Mouse (Mus musculus): ENCODE measurements around the gene Cdk15. TPM values are rescaled to one million over a fixed set of nuclear protein-coding genes. Genes with fewer than 3 reads are reported as not detected.
A peak's percentile ranks its signal among the peaks of the same experiment; 100 is the strongest.

The Cdk15 gene
- polyA plus RNA-seq, 1 experiment from 2014 or later: 0.13 TPM

DNA sequence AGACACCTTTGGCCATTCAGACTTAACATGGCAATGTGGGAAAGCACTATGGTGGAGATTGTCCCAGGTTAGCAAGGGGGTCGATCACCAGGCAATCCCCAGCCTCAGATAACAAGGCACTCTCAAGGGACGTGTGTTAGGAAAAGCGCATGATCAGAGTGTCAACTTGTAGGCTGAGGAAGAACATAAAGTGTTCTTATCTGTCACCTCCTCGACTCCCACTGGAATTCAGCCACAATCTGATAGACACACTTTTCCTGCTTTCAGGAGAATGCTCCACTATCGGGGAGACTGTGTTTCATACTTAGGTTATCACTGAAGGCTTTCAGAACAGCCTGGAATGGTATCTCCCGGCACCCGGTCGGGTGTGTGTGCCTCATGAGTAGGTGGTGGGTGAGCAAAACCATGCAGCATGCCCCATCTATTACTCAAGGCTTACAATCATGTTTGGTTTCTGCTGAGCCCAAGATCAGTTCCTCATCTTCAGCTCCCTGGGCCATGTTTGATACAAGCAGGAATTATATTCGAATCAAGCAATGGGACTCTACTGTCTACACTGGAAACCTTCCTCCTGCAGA lies 107.8 kb downstream of the Cdk15 start:
- H3K4me2 ChIP-seq (ENCODE audit: low read depth, severe bottlenecking): no peak overlapping the region
- no peak overlapping the region for H3K4me3 ChIP-seq (ENCODE audit: low read depth, low read length)
- 73% methylated on average over 9 of the region's 9 CpGs for WGBS
- H3K36me3 ChIP-seq (ENCODE audit: control insufficient read depth, insufficient read depth, low read length): no peaks in the 10 kb centered on the region
- no peaks in the 10 kb centered on the region for H3K9me3 ChIP-seq (ENCODE audit: control insufficient read depth, low read length)
- H3K27me3 ChIP-seq (ENCODE audit: control insufficient read depth, insufficient read depth, low read length): no peaks in the 10 kb centered on the region
- no peak overlapping the region for H3K27ac ChIP-seq (replicated peaks; ENCODE audit: low read depth, low read length)
- H3K9ac ChIP-seq (ENCODE audit: low read length): no peak overlapping the region
- DNase-seq (ENCODE audit: low spot score) (no peak), ATAC-seq (ENCODE audit: insufficient number of reproducible peaks, low FRiP score, low TSS enrichment, low read depth) (no peak)
- H3K4me1 ChIP-seq (ENCODE audit: control insufficient read depth, insufficient read depth, low read length): peaks cover 8% of the 10 kb centered on the region; the same call in 1 of the 2 replicates

DNA sequence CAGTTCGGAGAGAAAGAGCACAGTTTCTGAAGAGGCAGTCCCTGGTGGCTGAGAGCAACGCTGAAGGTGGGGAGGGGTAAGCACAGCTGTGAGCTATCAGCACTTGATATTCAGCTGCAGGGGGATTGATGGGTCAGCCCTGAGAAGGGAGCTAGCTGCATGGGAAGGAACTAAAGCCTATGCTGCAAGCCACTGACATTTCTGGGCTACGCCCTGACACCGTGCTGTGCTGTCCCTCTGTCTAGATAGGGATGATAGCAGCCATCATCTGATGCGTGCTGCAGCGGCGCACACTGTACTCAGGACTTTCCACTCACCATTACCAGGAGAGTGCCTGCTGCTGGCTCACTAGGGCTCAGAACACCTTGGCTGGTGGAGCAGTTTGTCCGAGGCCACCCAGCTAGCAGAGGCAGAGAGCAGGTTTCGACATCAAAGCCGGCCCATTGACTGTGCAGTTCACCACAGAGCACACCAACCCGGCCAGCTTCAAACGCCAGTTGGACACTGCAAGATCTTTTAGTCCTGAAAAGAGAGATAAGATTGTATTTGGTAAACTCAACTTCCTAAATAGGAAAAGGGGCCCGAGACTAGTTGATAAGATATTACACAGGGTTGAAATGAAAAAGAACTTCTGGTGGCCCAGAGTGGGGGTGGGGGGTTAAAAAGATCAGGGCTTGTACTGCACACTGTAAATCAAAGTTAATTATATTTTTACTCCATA lies 111.4 kb downstream of the Cdk15 start:
- no peak overlapping the region for H3K4me2 ChIP-seq (ENCODE audit: low read depth, severe bottlenecking)
- H3K36me3 ChIP-seq (ENCODE audit: control insufficient read depth, insufficient read depth, low read length): no peaks in the 10 kb centered on the region
- H3K27me3 ChIP-seq (ENCODE audit: control insufficient read depth, insufficient read depth, low read length): no peaks in the 10 kb centered on the region
- H3K9ac ChIP-seq (ENCODE audit: low read length): no peak overlapping the region
- no peak overlapping the region for H3K27ac ChIP-seq (replicated peaks; ENCODE audit: low read depth, low read length)
- WGBS: 10% methylated on average over 13 of the region's 13 CpGs
- H3K9me3 ChIP-seq (ENCODE audit: control insufficient read depth, low read length): no peaks in the 10 kb centered on the region
- H3K4me3 ChIP-seq (ENCODE audit: low read depth, low read length): no peak overlapping the region
- DNase-seq (ENCODE audit: low spot score) (peak; percentile 56), ATAC-seq (ENCODE audit: insufficient number of reproducible peaks, low FRiP score, low TSS enrichment, low read depth) (0 out of 2 replicates have a peak, but pooled peaks have one; percentile 27)
- H3K4me1 ChIP-seq (ENCODE audit: control insufficient read depth, insufficient read depth, low read length): peaks cover 8% of the 10 kb centered on the region; the same call in 1 of the 2 replicates

DNA sequence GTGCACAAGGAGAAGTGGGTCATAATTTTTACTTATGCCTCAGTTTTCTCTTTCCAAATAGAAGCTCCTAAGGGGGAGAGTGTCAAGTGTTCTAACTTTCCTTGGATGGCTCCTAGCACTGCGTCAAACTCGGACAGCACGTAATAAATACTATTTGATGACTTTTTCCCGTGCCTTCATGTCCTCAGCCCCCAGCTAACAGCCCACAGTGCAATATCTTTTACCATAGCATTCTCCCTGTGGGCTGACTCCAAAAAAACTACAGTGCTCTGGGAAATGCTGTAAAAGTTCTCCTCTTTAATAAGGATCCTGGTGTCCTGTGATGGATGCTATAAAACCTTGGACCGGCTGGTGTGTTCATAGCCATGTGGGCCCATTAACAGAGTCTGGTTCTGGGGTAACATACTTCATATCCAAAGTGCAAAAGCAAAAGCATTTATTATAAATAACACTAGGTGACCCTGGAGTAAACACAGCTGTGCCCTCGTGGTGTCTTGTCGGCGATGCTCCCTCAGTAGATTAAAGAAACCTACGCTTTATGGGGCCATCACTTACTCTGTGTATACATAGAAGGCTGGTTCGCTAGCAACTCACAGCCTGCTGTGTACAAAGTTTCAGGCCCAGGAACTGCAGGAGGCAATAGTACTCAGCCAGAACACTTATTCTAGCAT lies 112.1 kb downstream of the Cdk15 start:
- no peak overlapping the region for H3K9ac ChIP-seq (ENCODE audit: low read length)
- no peaks in the 10 kb centered on the region for H3K36me3 ChIP-seq (ENCODE audit: control insufficient read depth, insufficient read depth, low read length)
- DNase-seq (ENCODE audit: low spot score) (peak; percentile 34), ATAC-seq (ENCODE audit: insufficient number of reproducible peaks, low FRiP score, low TSS enrichment, low read depth) (peak; percentile 51; the same call in 1 of the 2 replicates)
- peaks cover 8% of the 10 kb centered on the region; the same call in 1 of the 2 replicates for H3K4me1 ChIP-seq (ENCODE audit: control insufficient read depth, insufficient read depth, low read length)
- H3K4me3 ChIP-seq (ENCODE audit: low read depth, low read length): no peak overlapping the region
- H3K9me3 ChIP-seq (ENCODE audit: control insufficient read depth, low read length): no peaks in the 10 kb centered on the region
- no peak overlapping the region for H3K27ac ChIP-seq (replicated peaks; ENCODE audit: low read depth, low read length)
- no peak overlapping the region for H3K4me2 ChIP-seq (ENCODE audit: low read depth, severe bottlenecking)
- WGBS: 20% methylated on average over 10 of the region's 10 CpGs
- no peaks in the 10 kb centered on the region for H3K27me3 ChIP-seq (ENCODE audit: control insufficient read depth, insufficient read depth, low read length)

DNA sequence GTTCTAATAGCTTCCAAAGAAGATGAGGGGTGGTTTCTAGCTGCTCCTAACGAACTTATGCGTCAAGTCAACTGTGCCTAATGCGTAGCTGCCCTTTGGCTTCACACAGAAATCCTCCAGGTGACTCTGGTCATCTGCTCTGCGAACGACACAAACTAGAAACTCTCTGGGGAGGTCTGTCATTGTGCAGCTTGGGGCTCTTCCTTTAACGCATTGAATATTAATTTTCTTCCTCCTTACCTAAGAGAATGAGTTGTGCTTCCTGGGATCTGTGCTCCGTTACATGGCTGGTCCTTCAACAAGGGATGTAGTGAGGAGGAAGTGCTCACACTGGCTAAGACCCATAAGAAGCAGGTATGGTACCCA lies 112.6 kb downstream of the Cdk15 start:
- no peaks in the 10 kb centered on the region for H3K36me3 ChIP-seq (ENCODE audit: control insufficient read depth, insufficient read depth, low read length)
- no peak overlapping the region for H3K4me3 ChIP-seq (ENCODE audit: low read depth, low read length)
- H3K27ac ChIP-seq (replicated peaks; ENCODE audit: low read depth, low read length): no peak overlapping the region
- H3K27me3 ChIP-seq (ENCODE audit: control insufficient read depth, insufficient read depth, low read length): no peaks in the 10 kb centered on the region
- H3K4me1 ChIP-seq (ENCODE audit: control insufficient read depth, insufficient read depth, low read length): peaks cover 8% of the 10 kb centered on the region; the same call in 1 of the 2 replicates
- DNase-seq (ENCODE audit: low spot score) (no peak), ATAC-seq (ENCODE audit: insufficient number of reproducible peaks, low FRiP score, low TSS enrichment, low read depth) (no peak)
- 54% methylated on average over 7 of the region's 7 CpGs for WGBS
- H3K9ac ChIP-seq (ENCODE audit: low read length): no peak overlapping the region
- no peak overlapping the region for H3K4me2 ChIP-seq (ENCODE audit: low read depth, severe bottlenecking)
- H3K9me3 ChIP-seq (ENCODE audit: control insufficient read depth, low read length): no peaks in the 10 kb centered on the region

DNA sequence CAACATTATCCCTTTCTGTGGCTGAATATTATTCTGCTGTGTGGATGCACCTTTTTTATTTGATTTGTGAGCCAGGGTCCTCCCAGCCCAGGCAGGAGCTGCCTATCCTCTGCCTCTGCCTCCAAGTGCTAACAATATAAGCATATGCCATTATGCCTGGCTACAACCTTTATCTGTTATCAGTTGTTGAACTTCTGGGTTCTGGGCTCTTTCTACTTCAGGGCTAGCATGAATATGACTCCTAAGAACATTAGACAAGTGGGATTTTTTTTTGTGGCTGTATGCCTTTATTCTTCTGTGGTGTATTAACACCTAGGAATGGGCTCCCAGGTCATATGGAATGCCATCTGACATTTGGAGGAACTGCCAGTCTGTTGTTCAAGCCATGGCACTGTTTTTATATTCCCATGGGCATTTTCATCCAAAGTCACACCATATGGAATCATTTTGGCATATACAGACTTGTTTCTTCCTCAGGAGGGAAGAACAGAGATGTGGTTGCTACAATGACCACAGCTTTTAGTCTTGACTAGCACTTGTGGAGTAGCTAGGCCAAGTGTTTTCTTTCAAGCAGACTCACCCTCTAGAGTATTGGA lies 113.7 kb downstream of the Cdk15 start:
- Histone ChIP-seq H3K9me3 (ENCODE audit: control insufficient read depth, low read length) (no peaks in the 10 kb centered on the region), H3K4me1 (ENCODE audit: control insufficient read depth, insufficient read depth, low read length) (peaks cover 8% of the 10 kb centered on the region; the same call in 1 of the 2 replicates), H3K27me3 (ENCODE audit: control insufficient read depth, insufficient read depth, low read length) (no peaks in the 10 kb centered on the region), H3K4me3 (ENCODE audit: low read depth, low read length) (no peak overlapping the region), H3K36me3 (ENCODE audit: control insufficient read depth, insufficient read depth, low read length) (no peaks in the 10 kb centered on the region), H3K9ac (ENCODE audit: low read length) (no peak overlapping the region), H3K27ac (replicated peaks; ENCODE audit: low read depth, low read length) (no peak overlapping the region), H3K4me2 (ENCODE audit: low read depth, severe bottlenecking) (no peak overlapping the region)
- ATAC-seq (ENCODE audit: insufficient number of reproducible peaks, low FRiP score, low TSS enrichment, low read depth): no peak
- no peak for DNase-seq (ENCODE audit: low spot score)

DNA sequence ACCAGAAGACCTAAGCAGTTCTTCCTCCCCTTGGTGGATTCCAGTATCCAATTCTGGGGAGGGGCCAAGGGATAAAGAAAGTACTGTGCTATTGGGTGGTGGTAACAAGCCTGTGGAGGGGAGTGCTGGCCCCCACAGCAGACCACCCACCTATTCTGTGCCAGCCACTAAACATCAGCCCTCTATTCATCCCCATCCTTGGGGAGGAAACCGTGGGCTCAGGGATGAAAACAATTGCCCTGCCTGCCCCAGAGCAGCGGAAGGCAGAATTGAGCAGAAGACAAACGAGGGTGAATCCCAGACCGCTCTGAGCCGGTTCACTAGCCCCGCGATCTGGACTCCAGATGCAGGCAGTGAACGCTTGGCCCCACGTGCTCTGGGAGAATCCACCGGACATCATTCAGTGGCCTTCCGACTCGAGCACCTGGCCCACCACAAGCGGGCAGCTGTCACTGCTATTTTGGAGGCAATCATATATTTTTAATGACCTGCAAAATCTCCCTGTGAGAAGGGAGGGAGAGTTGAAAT lies 119.4 kb downstream of the Cdk15 start:
- H3K4me2 ChIP-seq (ENCODE audit: low read depth, severe bottlenecking): peak overlapping the region; percentile 1; the same call in 1 of the 2 replicates
- 8% methylated on average over 13 of the region's 13 CpGs for WGBS
- no peak overlapping the region; the same call in 1 of the 2 replicates for H3K27ac ChIP-seq (replicated peaks; ENCODE audit: low read depth, low read length)
- peaks cover 4% of the 10 kb centered on the region; the same call in 1 of the 2 replicates for H3K4me1 ChIP-seq (ENCODE audit: control insufficient read depth, insufficient read depth, low read length)
- DNase-seq (ENCODE audit: low spot score): peak; percentile 63
- no peaks in the 10 kb centered on the region for H3K27me3 ChIP-seq (ENCODE audit: control insufficient read depth, insufficient read depth, low read length)
- no peak overlapping the region for H3K9ac ChIP-seq (ENCODE audit: low read length)
- ATAC-seq (ENCODE audit: insufficient number of reproducible peaks, low FRiP score, low TSS enrichment, low read depth): peak; percentile 60
- H3K4me3 ChIP-seq (ENCODE audit: low read depth, low read length): no peak overlapping the region
- H3K36me3 ChIP-seq (ENCODE audit: control insufficient read depth, insufficient read depth, low read length): no peaks in the 10 kb centered on the region
- H3K9me3 ChIP-seq (ENCODE audit: control insufficient read depth, low read length): no peaks in the 10 kb centered on the region

DNA sequence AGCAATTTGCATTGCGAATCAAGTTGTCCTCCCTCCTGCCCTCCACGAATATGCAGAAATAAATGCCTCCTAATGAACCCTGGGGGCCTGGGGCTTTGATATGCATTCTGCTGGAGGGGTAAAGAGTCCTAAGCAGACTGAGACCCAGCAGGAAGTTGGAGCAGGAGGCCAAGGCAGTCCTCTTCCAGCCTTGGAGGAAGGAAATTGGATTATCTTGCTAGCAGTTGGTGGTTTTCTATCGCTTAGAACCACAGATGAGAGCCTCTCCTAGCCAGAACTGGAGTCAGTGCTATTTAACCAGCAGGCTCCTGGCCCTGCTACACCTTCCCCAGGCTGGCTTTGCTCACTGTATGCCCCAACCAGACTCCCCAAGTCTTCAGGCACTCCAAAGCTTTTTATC lies 119.9 kb downstream of the Cdk15 start:
- ATAC-seq (ENCODE audit: insufficient number of reproducible peaks, low FRiP score, low TSS enrichment, low read depth) (no peak), DNase-seq (ENCODE audit: low spot score) (peak; percentile 30)
- H3K27ac ChIP-seq (replicated peaks; ENCODE audit: low read depth, low read length): no peak overlapping the region; the same call in 1 of the 2 replicates
- no peak overlapping the region for H3K4me3 ChIP-seq (ENCODE audit: low read depth, low read length)
- no peak overlapping the region for H3K9ac ChIP-seq (ENCODE audit: low read length)
- H3K4me2 ChIP-seq (ENCODE audit: low read depth, severe bottlenecking): peak overlapping the region; percentile 1; the same call in 1 of the 2 replicates
- no peaks in the 10 kb centered on the region for H3K36me3 ChIP-seq (ENCODE audit: control insufficient read depth, insufficient read depth, low read length)
- peaks cover 4% of the 10 kb centered on the region; the same call in 1 of the 2 replicates for H3K4me1 ChIP-seq (ENCODE audit: control insufficient read depth, insufficient read depth, low read length)
- no peaks in the 10 kb centered on the region for H3K9me3 ChIP-seq (ENCODE audit: control insufficient read depth, low read length)
- WGBS: 10% methylated on average over 3 of the region's 3 CpGs
- no peaks in the 10 kb centered on the region for H3K27me3 ChIP-seq (ENCODE audit: control insufficient read depth, insufficient read depth, low read length)

DNA sequence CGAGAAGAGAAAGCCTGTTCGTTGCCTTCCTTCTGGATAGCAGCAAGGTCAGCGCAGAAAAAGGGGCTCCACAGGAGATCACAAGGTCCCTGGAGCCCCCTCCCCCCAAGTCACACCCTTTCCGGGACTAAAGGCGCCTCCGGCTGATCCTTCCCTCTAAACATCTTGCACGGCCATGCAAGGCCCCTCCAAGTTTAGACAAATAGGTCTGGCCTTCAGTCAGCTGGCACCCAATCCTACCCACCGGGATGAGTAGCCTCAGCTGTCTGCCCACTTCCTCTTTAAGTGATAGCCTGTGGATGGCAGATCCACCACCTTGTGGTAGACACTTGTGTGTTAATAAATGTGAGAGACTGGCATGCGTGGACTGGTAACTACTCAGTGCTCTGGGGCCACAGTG lies 120.6 kb downstream of the Cdk15 start:
- H3K4me3 ChIP-seq (ENCODE audit: low read depth, low read length): no peak overlapping the region
- no peaks in the 10 kb centered on the region for H3K9me3 ChIP-seq (ENCODE audit: control insufficient read depth, low read length)
- no peak overlapping the region for H3K4me2 ChIP-seq (ENCODE audit: low read depth, severe bottlenecking)
- ATAC-seq (ENCODE audit: insufficient number of reproducible peaks, low FRiP score, low TSS enrichment, low read depth) (no peak), DNase-seq (ENCODE audit: low spot score) (no peak)
- 61% methylated on average over 9 of the region's 9 CpGs for WGBS
- H3K27me3 ChIP-seq (ENCODE audit: control insufficient read depth, insufficient read depth, low read length): no peaks in the 10 kb centered on the region
- no peak overlapping the region for H3K9ac ChIP-seq (ENCODE audit: low read length)
- H3K27ac ChIP-seq (replicated peaks; ENCODE audit: low read depth, low read length): no peak overlapping the region
- H3K36me3 ChIP-seq (ENCODE audit: control insufficient read depth, insufficient read depth, low read length): no peaks in the 10 kb centered on the region
- H3K4me1 ChIP-seq (ENCODE audit: control insufficient read depth, insufficient read depth, low read length): peaks cover 4% of the 10 kb centered on the region; the same call in 1 of the 2 replicates

Measured in limb, embryonic 11.5 days (tissue).